20 mouse cellular contexts compared by ENCODE assay signal in genomic region chr19:23132106-23132635, GRCm38 (mm10). TPM values are rescaled to one million over a fixed set of nuclear protein-coding genes. Genes with fewer than 3 reads are reported as not detected.
A peak's percentile ranks its signal among the peaks of the same experiment; 100 is the strongest.
DNase-seq lines count a peak whose midpoint lies in the region; TF ChIP-seq lines count a peak whose summit lies in the region.
"Had no signal": no experiment of that assay in that cellular context is flagged by ENCODE, and none has a peak within 500 bp of the region (broad histone marks: within the 10 kb centered on the region; RNA-seq: fewer than 3 reads in every experiment).

No protein-coding gene starts in this region.

- TF ChIP-seq CTCF in heart, adult 2 months (IDR thresholded peaks at IDR 0.05), result no peak
- TF ChIP-seq CTCF in E14TG2a.4 (conservative IDR thresholded peaks at IDR 0.05; ENCODE audit: low read length) (no peak), ES-Bruce4 (IDR thresholded peaks at IDR 0.05; ENCODE audit: low read depth, low read length) (no peak)

- H3K27me3 ChIP-seq in heart, adult 2 months (ENCODE audit: control insufficient read depth, insufficient read depth, low read length), result no peaks in the 10 kb centered on the region
- H3K27me3 ChIP-seq in E14TG2a.4 (ENCODE audit: insufficient read depth, low read length) (no peaks in the 10 kb centered on the region), ES-Bruce4 (ENCODE audit: control insufficient read depth, insufficient read depth, low read length, poor library complexity, severe bottlenecking) (no peaks in the 10 kb centered on the region)

- TF ChIP-seq EP300 in heart, adult 2 months (IDR thresholded peaks at IDR 0.05; ENCODE audit: insufficient read depth, low read depth, low read length), result no peak
- TF ChIP-seq EP300 in ES-Bruce4 (IDR thresholded peaks at IDR 0.05; ENCODE audit: insufficient read depth, low read depth, low read length), result peak; percentile 72

- peaks cover 6% of the 10 kb centered on the region for H3K36me3 ChIP-seq in heart, adult 2 months (ENCODE audit: control insufficient read depth, insufficient read depth, low read length)
- H3K36me3 ChIP-seq in E14TG2a.4 (ENCODE audit: insufficient read depth, low read length), result no peaks in the 10 kb centered on the region; the same call in 1 of the 2 replicates
- H3K36me3 ChIP-seq in ES-Bruce4 (ENCODE audit: control insufficient read depth, insufficient read depth, low read length, poor library complexity, severe bottlenecking), result no peaks in the 10 kb centered on the region
- H3K36me3 ChIP-seq: embryonic facial prominence, embryonic 15.5 days; forebrain, embryonic 15.5 days; heart, embryonic 15.5 days; hindbrain, embryonic 15.5 days; kidney, embryonic 15.5 days; limb, embryonic 12.5 days; liver, embryonic 13.5 days; midbrain, embryonic 13.5 days had no signal

- H3K4me3 ChIP-seq in heart, adult 2 months, result no peak overlapping the region
- peak overlapping the region; percentile 82 for H3K4me3 ChIP-seq in E14TG2a.4 (replicated peaks; ENCODE audit: low read length)
- no peak overlapping the region for H3K4me3 ChIP-seq in ES-Bruce4 (ENCODE audit: low read depth, low read length)
- H3K4me3 ChIP-seq: embryonic facial prominence, embryonic 15.5 days; forebrain, embryonic 15.5 days; heart, embryonic 15.5 days; hindbrain, embryonic 15.5 days; kidney, embryonic 15.5 days; limb, embryonic 12.5 days; liver, embryonic 13.5 days; midbrain, embryonic 13.5 days had no signal

- H3K9me3 ChIP-seq in E14TG2a.4 (ENCODE audit: low read length) (no peaks in the 10 kb centered on the region), ES-Bruce4 (replicated peaks; ENCODE audit: control insufficient read depth, insufficient read depth, low read length, poor library complexity, severe bottlenecking) (no peaks in the 10 kb centered on the region)
- H3K9me3 ChIP-seq: embryonic facial prominence, embryonic 15.5 days; forebrain, embryonic 15.5 days; heart, embryonic 15.5 days; hindbrain, embryonic 15.5 days; kidney, embryonic 15.5 days; limb, embryonic 12.5 days; liver, embryonic 13.5 days; midbrain, embryonic 13.5 days had no signal

- intact Hi-C loops in heart, adult 2 months (cut with DNase I), result loop anchor here (2.0 kb wide), 1 partner anchor 125 kb away; no protein-coding TSS in a partner anchor
- intact Hi-C loops in heart, postnatal 36 days (cut with DNase I), result loop anchor here (5.0 kb wide), 1 partner anchor 125 kb away; no protein-coding TSS in a partner anchor

- peaks cover 14% of the 10 kb centered on the region for H3K4me1 ChIP-seq in heart, adult 2 months (ENCODE audit: control insufficient read depth, insufficient read depth, low read length)
- H3K4me1 ChIP-seq in E14TG2a.4 (replicated peaks; ENCODE audit: low read depth, low read length), result peaks cover 49% of the 10 kb centered on the region
- peaks cover 6% of the 10 kb centered on the region for H3K4me1 ChIP-seq in ES-Bruce4 (ENCODE audit: control insufficient read depth, insufficient read depth, low read length)

- TF ChIP-seq POLR2A in heart, adult 2 months (IDR thresholded peaks at IDR 0.05; ENCODE audit: insufficient read depth, low read depth, low read length), result no peak
- no peak for TF ChIP-seq POLR2A in ES-Bruce4 (IDR thresholded peaks at IDR 0.05; ENCODE audit: insufficient read depth, low read length)

- WGBS in heart, adult 2 months, result 72% methylated on average over 3 of the region's 3 CpGs

- no peak overlapping the region for H3K9ac ChIP-seq in heart, adult 2 months (ENCODE audit: low read depth, low read length)
- 0 out of 2 replicates have a peak overlapping the region, but pooled peaks have one; percentile 3 for H3K9ac ChIP-seq in ES-Bruce4 (ENCODE audit: low read depth, poor library complexity, severe bottlenecking)
- H3K9ac ChIP-seq: embryonic facial prominence, embryonic 15.5 days; forebrain, embryonic 15.5 days; heart, embryonic 15.5 days; hindbrain, embryonic 15.5 days; kidney, embryonic 15.5 days; limb, embryonic 12.5 days; liver, embryonic 13.5 days; midbrain, embryonic 13.5 days had no signal

- H3K27ac ChIP-seq in heart, adult 2 months, result peak overlapping the region; percentile 100
- H3K27ac ChIP-seq in ES-Bruce4 (ENCODE audit: insufficient read depth, low read length), result peak overlapping the region; percentile 99
- H3K27ac ChIP-seq: embryonic facial prominence, embryonic 15.5 days; forebrain, embryonic 15.5 days; heart, embryonic 15.5 days; hindbrain, embryonic 15.5 days; limb, embryonic 12.5 days; liver, embryonic 13.5 days; midbrain, embryonic 13.5 days had no signal

- DNase-seq in heart, adult 2 months, result no peak
- DNase-seq in heart, postnatal 36 days, result no peak
- peak; percentile 37 for DNase-seq in cerebellum, adult 8-10 months
- DNase-seq in right cerebral cortex, postnatal 10 days (ENCODE audit: low spot score in 2 of 2), result no peak
- DNase-seq in urinary bladder, postnatal 36 days (ENCODE audit: low spot score in 2 of 2), result no peak
- no peak for DNase-seq in left cerebral cortex, adult 8-10 months (ENCODE audit: low spot score in 2 of 2)
- DNase-seq: adrenal gland, postnatal 36 days; gastrocnemius, postnatal 25 days; heart, postnatal 4 days; liver, embryonic 13.5 days; lung, adult 2 months had no signal

- no peaks in the 10 kb centered on the region for H3K79me2 ChIP-seq in heart, adult 2 months (replicated peaks; ENCODE audit: control insufficient read depth, insufficient read depth, low read length)

RNA-seq across cellular contexts. Expression of gene Klf9, which starts 8.9 kb away (rescaled TPM):
- total RNA-seq in heart, adult 2 months (2021), result 100 to 1,000 TPM; 121 to 142 TPM
- polyA plus RNA-seq in heart, adult 2 months (2012; rRNA removed), result 40.3 and 47.1 TPM in 2 replicates
- 100 to 1,000 TPM; 135 to 146 TPM for total RNA-seq in heart, postnatal 36 days (2021)
- 73.8 and 77.1 TPM in 2 replicates for polyA plus RNA-seq in ES-Bruce4 (2011; ENCODE audit: insufficient read depth, insufficient read length, low read depth, missing spikeins)
- total RNA-seq in left cerebral cortex, adult 8-10 months (2022), result 100 to 1,000 TPM; 162 to 191 (median 170) TPM
